Mouse (Mus musculus) cerebellum, postnatal 36 days (tissue): ENCODE results near the gene Bsdc1.

Source experiments
- DNase-seq, 2 experiments: peaks; one replicate each; pipeline ENCODE4 v3.0.0; 2021 to 2022; ENCODE audit warnings: mixed read lengths in 2 of 2

Bsdc1 gene

DNA sequence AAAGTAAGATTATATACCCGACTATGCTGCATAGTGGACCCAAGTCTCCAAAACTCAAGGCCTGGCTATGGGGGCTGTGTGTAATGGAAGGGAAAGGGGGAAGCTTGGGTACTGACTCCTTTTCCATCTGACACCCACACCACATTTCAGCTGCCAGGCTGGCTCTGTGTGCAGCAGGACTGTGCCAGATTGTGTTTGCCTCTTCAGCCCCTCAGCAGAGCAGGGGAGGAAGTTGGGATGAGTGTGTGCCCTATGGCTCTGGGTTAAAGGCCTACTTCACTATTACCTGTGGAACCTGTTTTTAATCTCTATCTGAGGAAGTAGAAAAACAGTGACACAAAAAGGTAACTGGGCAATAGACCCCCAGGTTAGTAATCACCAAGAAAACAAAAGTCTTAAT is 19.7 kb downstream of the Bsdc1 start:
- no peak for DNase-seq

GRCm38 (mm10) chr4:129490972-129491880 is 29.8 kb downstream of the Bsdc1 start, which contains the start of the genes Tssk3 and Fam229a:
Gene Tssk3, minus strand, starts transcription at chr4:129491022.
Gene Fam229a, plus strand, starts transcription at chr4:129491190.
- peak; percentile 31 to 66 for DNase-seq

DNA sequence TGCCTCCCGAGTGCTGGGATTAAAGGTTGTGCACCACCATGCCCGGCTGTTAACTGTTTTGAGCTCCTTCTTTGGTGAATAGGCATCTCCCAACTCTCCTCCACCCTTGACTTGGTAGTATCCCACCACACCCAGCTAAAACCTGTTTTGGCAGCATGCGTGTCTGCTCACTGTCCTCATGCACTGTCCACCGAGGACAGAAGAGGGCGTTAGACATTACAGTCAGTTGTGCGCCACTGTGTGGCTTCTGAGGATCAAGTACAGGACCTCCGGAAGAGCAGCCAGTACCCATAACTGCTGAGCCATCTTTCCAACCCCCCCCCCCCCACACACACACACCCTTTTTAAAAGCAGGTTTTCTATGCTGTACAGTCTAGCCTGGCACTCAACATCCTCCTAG is 33.3 kb downstream of the Bsdc1 start:
- no peak for DNase-seq

GRCm38 (mm10) chr4:129495672-129496562 is 34.5 kb downstream of the Bsdc1 start:
- DNase-seq, result no peak

DNA sequence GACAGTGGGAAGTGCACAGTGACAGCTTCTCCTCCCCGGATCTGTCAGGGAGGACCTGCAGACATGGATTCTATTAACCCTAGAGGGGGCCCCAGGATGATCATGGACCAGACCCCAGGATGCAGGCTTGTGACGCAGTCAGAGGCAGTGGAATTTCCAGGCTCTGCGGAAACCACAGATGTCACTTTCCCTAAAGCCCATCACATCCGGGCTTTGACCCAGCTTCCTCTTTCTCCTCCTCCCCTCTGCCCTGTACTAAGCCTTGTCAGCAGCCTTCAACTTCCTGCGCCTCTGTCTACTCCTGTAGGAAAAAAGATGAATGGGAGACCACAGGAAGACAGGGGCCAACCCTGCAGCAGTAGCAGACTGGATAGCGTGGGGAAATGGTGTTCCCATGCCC is 35.2 kb downstream of the Bsdc1 start:
- DNase-seq, result no peak

- DNase-seq, result no peak
Observed at GRCm38 (mm10) chr4:129498941-129499340, 37.6 kb downstream of the Bsdc1 start.

DNA sequence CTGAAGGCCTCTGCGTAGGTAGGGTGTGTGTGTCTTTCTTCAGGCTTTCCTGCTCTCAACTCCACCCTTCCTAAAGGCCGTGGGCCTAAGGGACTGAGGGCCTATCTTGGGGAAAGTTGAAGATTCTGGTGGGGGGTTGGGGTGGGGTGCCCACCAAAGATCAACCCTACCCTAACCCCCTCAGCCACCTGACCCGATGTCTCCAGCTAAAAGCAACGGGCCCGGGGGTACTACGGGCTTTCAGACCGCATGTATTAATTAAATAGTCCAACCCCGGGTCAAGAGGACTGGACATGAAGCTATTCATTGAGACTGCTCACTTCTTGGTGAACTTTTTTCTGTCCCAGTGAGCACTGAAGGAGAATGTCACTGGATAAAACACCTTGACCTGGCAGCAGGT is 38.6 kb downstream of the Bsdc1 start:
- no peak for DNase-seq

DNA sequence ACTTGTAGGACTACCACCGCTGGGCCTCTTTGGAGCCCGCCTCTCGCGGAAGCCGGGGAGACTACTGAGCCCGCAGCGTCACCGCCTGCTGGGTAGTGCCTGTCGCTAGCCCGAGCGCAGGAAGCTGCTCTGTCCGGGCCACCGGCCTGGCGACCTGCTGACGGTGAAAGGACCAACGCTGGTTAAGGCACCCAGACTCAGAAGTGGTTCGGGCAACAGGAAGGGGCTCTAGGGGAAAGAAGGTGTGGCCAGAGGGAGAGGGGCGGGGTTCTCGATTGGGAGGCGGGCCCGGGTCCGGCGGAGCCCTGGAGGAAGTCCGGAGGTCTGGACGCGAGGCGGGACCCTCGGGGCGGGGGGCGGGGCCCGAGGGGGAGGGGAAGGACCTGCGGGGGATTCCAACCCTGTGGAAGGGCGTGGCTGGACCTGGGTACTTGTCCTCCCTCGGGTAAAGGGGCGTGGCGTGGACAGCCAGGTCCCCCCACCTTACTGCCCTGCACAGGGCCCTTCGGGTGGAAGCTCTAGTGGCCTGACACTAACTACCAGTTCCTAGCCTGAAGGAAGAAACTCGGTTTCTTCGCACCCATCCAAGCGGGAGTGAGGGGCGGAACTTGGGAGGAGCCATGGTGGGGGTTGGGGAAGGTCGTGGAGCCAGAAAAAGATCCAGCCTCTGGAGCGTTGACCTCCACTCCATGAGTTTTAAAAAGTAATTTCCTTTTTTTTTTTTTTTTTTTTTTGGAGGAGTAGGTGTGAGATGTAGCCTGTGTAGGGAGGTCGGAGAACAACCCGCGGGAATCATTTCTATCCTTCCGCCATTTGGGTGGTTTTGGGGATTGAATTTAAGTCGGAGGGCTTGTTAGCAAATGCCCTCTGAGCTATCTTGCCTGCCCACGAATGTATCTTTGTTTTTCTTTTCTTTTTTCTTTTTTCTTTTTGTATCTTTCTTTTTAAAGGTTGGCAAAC is 39.5 kb downstream of the Bsdc1 start:
- DNase-seq, result peak; percentile 26 to 38

DNA sequence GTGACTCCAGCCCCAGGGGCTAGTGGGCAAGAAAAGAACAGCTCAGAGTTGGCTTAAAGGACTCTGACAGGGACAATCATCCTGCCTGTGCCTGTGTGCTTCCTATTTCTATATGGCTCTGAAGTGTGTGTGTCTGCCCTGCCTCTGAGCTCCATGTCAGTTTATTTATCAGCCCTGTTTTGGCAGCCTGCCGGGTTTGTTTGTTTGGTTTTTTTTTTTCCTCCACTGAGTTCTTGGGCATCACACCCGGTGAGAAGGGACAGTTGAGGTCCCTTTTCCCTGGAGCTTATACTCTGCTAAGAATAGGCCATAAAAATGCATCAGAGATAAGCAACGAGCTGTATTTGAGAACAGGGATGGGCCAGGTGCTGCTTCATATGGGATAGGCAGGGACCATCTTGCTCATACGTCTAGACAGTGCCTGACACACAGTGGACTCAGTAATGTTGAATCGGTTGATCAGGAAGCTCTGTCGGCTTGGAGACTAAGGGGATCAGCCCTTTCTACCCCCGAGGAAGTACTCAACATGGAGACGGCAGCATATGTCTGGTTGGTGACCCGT is 41.0 kb downstream of the Bsdc1 start:
- DNase-seq, result no peak

DNA sequence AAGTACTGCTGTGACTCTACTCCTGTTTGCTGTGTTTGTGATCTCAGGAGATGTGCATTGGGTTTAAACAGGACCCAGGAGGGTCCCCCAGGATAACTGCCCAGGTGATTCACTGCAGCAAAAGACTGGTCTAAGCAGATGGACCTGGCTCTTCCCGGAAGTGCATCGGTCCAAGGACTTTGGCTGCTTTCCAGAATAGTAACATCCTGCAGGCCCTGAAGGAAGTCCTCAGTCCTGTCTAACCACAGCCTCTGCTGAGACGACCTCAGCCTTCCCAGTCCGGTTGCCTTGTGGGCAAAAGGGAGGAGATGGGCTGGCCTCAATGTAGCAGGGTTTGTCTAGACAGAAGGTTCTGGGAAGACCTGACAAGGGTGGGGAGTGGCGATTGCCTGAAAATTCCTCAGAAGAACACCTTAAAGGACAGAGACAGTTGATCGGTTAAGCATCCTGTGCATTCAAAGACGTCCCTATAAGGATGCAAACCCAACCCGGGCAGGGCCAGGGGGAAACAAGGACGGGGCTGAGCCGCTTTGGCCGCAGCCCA is 41.6 kb downstream of the Bsdc1 start:
- no peak for DNase-seq

DNA sequence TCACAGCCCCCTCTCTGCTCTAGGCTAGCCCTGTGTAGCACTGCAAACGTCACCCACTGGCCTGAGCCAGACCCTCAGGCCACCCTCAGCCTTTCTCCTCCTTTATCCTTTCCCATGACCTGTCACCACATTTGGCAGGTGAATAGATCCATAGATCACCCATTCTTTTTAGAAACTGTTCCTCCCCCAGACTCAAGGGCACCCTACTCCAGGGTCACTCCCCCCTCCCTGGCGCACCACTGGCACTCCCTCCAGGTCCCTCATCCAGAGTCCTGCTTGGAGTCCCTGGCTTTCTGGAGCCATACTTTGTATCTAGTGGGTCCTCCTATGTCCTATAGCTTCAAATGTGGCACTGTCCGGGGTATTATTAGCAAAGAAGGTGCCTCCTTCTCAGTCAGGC is 44.1 kb downstream of the Bsdc1 start:
- DNase-seq, result no peak

DNA sequence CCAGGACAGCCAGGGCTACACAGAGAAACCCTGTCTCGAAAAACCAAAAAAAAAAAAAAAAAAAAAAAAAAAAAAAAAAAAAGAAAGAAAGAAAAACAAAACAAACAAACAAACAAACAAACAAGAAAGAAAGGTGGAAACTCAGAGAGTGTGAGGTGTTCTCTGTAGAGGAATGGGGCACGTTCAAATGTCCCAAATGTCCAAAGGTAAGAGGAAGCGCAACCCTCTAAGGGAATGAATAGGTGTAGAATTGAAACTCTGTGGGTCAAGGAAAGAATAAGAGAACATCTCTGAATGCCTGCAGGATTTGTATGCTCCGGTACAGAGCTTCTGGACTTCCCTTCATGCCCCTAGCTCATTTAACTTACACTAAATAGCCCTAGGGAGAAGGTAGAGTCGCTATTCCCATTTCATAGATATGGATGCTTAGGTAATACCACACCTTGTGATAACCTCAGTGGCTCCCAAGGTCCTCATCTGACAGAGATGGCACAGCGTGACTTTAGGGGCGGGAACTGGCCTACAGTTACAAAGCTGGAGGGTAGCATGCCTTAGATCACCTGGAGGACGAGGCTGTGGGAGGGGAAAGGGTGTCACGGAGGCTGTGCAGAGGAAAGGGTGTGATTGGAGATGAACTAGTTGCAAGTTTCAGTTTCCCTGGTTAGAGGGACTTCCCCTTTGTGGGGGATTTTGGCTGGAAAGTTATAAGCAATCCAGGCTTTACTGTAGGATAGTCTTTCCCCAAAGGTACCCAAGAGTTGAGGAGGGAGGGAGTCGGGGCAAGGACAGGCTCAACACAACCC is 46.3 kb downstream of the Bsdc1 start:
- no peak for DNase-seq

DNA sequence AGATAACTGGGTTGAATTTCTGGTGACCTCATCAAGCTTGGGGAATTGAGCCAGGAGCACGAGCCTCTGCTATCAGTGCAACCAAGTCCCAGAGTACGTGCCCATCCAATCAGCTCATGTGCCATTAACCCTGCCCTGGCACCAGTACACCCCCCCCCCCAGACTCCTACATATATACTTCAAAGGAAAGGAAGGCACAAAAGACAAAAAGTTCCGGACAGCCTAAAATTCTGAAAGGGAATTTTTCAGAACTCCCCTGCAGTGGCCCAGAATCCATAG is 46.8 kb downstream of the Bsdc1 start:
- no peak for DNase-seq

DNA sequence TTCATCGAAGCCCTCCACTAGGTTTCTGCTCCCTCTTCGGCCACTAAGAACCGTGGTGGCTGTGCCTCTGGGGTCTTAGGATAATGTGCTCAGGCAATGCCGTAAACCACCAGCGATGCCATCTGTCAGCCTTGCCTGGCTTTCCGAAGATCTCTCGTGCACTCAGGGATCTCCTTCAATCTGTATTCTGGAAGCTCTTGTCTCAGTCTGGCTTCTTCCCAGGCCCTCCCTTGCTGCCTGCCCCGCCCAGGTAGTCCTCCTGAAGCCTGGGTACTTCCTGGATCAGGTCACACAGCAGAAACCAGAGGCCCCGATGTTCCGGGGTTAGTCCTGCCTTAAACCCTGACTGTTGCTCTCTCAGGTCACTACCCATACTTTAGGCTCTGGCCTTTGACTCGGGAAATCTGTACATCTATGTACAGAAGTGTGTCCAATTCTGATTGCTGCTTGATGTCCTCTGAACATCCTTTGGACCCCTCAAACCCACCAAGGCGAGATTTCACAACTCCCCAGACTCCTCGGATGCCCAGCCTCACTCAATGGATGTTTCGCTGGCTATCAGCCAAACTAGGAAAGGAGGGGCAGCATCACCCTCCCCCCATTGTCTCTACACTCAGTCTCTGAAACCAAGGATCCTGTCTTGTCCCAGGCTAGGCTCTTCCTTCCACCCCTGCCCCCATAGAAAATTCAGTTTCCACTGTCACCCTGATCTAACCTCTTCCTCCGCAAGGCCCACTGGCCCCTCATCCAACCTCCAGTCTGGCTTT is 47.6 kb downstream of the Bsdc1 start:
- DNase-seq, result no peak

GRCm38 (mm10) chr4:129509650-129510049 is 48.3 kb downstream of the Bsdc1 start:
- DNase-seq, result no peak

- DNase-seq, result no peak
Observed at GRCm38 (mm10) chr4:129510723-129511412, 49.5 kb downstream of the Bsdc1 start.

- no peak for DNase-seq
Observed at GRCm38 (mm10) chr4:129511413-129512096, 50.2 kb downstream of the Bsdc1 start.

DNA sequence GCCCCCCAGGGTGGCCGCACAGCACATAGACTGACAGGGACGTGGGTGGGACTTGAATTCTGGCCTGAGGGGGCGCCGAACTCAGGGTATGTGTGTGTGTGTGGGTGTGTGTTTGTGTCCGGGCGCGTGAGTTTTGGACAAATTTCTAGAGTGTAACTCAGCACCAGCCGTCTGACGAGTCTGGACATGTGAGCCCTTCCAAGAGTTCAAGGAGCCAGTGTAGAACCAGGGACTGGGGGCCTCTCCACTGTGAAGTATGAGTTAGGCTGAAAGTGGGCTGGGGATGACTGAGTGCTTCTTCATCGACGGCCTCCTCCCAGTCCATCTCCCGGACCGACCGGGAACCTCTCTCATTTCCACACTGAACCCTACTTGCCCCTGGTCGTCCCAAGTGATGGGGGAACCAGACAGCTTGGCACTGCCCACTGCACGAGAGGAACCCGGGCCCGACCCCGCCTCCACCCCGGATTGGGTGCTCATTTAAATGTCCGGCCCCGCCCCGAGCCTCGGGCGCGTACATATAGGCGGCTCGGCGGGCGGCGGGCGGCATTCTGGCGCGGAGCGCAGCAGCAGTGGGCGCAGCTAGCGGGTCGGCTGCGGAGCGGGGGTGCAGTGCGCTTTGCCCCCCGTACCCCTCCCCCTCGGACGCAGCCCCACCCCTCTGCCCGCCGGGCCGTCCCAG is 51.8 kb downstream of the Bsdc1 start, which contains the start of gene Marcksl1:
Marcksl1 (plus strand) TSS at position 496 of the 682 bp plus-strand sequence.
- peak; percentile 16 to 32 for DNase-seq
